Mouse (Mus musculus): Measurements from ENCODE around the gene Acsl1. TPM values are rescaled to one million over a fixed set of nuclear protein-coding genes. Genes with fewer than 3 reads are reported as not detected.

The Acsl1 gene
- polyA plus RNA-seq, 1 experiment: not detected

DNA sequence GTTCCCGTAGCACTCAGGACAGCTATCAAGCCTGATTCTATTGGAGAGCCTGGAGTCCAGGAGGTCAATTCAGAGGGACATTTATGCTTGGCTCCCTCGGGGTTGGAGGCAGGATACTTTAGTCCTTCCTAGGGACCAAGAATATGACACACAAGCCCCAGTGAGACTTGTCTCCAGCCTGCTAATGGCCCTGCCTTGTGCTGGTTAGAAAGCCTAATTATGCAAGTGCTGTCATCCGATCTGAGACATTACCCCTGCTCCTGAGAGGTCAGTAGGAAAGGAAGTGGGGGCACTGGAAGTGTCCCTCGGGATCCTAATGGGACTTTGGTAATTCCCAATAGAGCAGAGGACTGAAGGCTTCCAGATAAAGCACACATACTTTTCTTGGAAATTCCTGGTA lies 59.7 kb downstream of the Acsl1 start:
- Histone ChIP-seq H3K27ac (ENCODE audit: insufficient read depth, low read depth, low read length) (no peak overlapping the region), H3K4me1 (ENCODE audit: control insufficient read depth, insufficient read depth, low read length) (no peaks in the 10 kb centered on the region), H3K4me3 (ENCODE audit: insufficient read depth, low read depth, low read length) (no peak overlapping the region)
- TF ChIP-seq POLR2A (IDR thresholded peaks at IDR 0.05; ENCODE audit: insufficient read depth, low read depth, low read length): no peak
- no peak for TF ChIP-seq CTCF (IDR thresholded peaks at IDR 0.05; ENCODE audit: insufficient read depth, low read depth, low read length)
- WGBS: 64% methylated on average over 4 of the region's 4 CpGs

DNA sequence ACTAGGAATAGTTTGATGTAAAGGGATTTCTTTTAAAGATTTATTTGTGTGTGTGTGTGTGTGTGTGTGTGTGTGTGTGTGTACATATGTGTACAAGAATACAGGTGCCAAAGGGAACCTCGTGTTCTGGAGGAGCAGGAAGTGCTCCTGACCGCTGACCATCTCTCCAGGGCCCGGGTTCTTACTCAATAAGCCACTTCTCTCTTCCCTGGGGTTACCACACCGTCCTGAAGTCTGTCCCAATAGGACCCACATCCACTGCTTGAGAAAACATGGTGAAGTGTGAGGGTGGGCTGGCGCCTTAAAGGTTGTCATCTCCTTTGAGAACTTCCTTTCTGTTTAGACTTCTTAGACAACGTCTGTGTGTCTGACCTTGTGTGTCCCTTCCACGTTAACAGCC lies 63.1 kb downstream of the Acsl1 start:
- no peak overlapping the region for H3K4me3 ChIP-seq (ENCODE audit: insufficient read depth, low read depth, low read length)
- TF ChIP-seq POLR2A (IDR thresholded peaks at IDR 0.05; ENCODE audit: insufficient read depth, low read depth, low read length): no peak
- TF ChIP-seq CTCF (IDR thresholded peaks at IDR 0.05; ENCODE audit: insufficient read depth, low read depth, low read length): no peak
- WGBS: 87% methylated on average over 7 of the region's 7 CpGs
- 0 out of 2 replicates have a peak, but pooled peaks cover 2% of the 10 kb centered on the region for H3K4me1 ChIP-seq (ENCODE audit: control insufficient read depth, insufficient read depth, low read length)
- no peak overlapping the region for H3K27ac ChIP-seq (ENCODE audit: insufficient read depth, low read depth, low read length)

DNA sequence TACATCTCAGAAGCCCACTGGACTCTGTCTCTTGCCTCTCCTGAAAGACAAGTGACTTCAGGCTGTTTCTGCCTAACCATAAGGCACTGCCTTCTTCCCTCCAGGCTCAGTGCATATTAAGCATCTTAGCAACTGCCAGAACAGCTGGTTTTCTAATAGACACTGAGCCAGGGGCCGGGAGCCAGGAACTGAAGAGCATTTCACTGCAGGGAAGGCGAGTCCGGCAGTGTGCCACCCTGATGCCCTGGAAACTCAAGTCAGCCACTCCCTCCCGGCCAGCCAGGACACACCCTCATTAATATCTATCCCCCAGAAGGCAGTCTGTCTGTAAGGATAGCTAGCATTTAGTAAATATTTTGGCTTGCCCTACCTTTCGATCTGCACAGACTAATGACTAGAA lies 68.9 kb downstream of the Acsl1 start:
- 19% methylated on average over 5 of the region's 5 CpGs for WGBS
- Histone ChIP-seq H3K27ac (ENCODE audit: insufficient read depth, low read depth, low read length) (no peak overlapping the region), H3K4me1 (ENCODE audit: control insufficient read depth, insufficient read depth, low read length) (0 out of 2 replicates have a peak, but pooled peaks cover 2% of the 10 kb centered on the region), H3K4me3 (ENCODE audit: insufficient read depth, low read depth, low read length) (no peak overlapping the region)
- no peak for TF ChIP-seq POLR2A (IDR thresholded peaks at IDR 0.05; ENCODE audit: insufficient read depth, low read depth, low read length)
- TF ChIP-seq CTCF (IDR thresholded peaks at IDR 0.05; ENCODE audit: insufficient read depth, low read depth, low read length): no peak

DNA sequence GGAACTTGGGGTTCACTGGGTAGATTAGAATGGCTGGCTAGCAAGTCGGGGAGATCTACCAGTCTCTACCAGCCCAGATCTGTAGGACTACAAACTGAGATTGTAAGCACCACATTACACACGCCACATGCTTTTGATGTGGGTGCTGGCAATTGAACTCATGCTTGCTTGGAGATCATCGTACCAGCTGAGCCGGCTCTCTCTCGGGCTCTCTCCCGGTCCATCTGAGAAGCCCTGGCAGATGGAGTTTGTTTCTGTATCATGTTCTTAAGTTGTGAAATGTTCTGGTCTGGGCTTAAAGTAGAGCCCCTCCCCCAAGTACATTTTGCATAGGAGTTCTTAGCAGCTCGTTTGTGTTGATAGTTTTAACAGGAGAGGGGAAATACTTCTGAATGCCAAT lies 72.4 kb downstream of the Acsl1 start:
- Histone ChIP-seq H3K27ac (ENCODE audit: insufficient read depth, low read depth, low read length) (no peak overlapping the region), H3K4me1 (ENCODE audit: control insufficient read depth, insufficient read depth, low read length) (no peaks in the 10 kb centered on the region), H3K4me3 (ENCODE audit: insufficient read depth, low read depth, low read length) (no peak overlapping the region)
- TF ChIP-seq CTCF (IDR thresholded peaks at IDR 0.05; ENCODE audit: insufficient read depth, low read depth, low read length) (no peak), POLR2A (IDR thresholded peaks at IDR 0.05; ENCODE audit: insufficient read depth, low read depth, low read length) (no peak)
- WGBS: 71% methylated on average over 7 of the region's 7 CpGs

DNA sequence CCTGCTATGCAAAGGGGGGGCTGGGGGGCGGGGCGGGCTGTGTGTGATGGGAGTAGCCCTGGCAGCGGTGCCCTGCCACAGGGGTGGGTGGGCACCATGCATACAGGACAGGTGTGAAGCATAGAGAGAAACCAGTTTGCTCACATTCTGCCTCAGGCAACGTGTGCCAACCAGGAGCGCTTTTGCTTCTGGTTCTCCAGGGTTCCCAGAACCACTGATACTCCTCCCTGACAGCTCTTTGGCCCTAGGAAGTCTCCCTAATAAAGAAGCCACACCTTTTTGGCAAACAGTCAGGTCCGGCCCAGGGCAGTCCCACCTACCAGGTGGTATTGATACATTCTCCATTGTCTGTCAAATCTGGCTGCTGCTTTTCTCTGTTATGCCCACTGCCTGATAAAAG lies 72.8 kb downstream of the Acsl1 start:
- TF ChIP-seq CTCF (IDR thresholded peaks at IDR 0.05; ENCODE audit: insufficient read depth, low read depth, low read length) (no peak), POLR2A (IDR thresholded peaks at IDR 0.05; ENCODE audit: insufficient read depth, low read depth, low read length) (no peak)
- H3K27ac ChIP-seq (ENCODE audit: insufficient read depth, low read depth, low read length): no peak overlapping the region
- no peak overlapping the region for H3K4me3 ChIP-seq (ENCODE audit: insufficient read depth, low read depth, low read length)
- no peaks in the 10 kb centered on the region for H3K4me1 ChIP-seq (ENCODE audit: control insufficient read depth, insufficient read depth, low read length)
- 66% methylated on average over 6 of the region's 6 CpGs for WGBS

DNA sequence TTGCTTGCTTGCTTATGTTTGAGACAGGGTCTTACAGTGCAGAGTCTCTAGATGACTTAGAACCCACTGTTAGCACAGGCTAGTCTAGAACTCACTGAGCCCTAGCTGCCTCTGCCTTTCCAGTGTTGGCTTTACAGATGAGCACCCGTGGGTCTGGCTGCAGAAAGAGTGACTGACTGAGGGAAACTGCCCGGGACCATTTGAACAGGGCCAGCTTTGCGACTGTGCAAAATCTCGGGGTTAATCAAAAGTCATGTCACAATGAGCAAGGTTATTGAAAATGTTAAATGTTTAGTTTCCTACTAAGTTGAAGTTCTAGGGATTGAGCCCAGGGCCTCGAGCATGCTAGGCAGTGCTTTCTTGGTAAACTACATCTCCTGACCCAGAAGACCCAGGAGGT lies 75.0 kb downstream of the Acsl1 start:
- Histone ChIP-seq H3K27ac (ENCODE audit: insufficient read depth, low read depth, low read length) (no peak overlapping the region), H3K4me1 (ENCODE audit: control insufficient read depth, insufficient read depth, low read length) (no peaks in the 10 kb centered on the region), H3K4me3 (ENCODE audit: insufficient read depth, low read depth, low read length) (no peak overlapping the region)
- TF ChIP-seq CTCF (IDR thresholded peaks at IDR 0.05; ENCODE audit: insufficient read depth, low read depth, low read length): no peak
- TF ChIP-seq POLR2A (IDR thresholded peaks at IDR 0.05; ENCODE audit: insufficient read depth, low read depth, low read length): no peak
- 77% methylated on average over 5 of the region's 5 CpGs for WGBS

DNA sequence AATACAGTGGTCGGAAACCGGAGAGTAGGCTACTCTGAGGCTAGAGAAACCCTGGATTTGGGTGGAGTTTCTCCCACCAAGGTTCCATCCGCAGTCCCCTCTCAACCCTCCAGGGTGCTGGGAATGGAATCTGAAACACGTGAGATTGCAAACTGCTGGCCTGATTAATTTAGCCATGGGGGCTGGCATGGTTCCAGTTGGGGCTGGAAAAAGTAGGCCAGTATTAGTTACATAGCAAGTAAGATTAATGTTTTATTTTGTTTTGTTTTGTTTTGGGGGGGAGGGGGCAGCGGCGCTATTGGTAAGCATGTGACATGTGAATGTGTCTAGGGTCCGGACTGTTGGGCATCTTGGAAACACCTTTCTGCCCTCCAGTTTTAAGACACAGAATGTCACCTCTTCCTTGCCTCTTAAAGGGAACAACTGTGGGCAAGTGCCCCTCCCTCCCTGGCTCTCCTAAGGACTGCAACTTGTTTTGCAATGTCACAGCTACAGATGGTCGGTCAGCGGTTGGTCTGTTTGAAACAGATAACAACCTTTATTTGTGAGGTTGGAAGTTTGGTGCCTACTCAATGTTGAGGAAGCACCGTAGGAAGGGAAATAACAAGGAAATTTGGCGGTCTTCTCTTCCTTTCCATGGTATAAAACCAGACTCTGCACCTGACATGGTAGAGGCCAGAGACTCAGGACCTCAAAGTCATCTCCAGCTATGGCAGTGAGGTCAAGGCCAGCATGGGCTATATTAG lies 75.8 kb downstream of the Acsl1 start:
- no peak overlapping the region for H3K27ac ChIP-seq (ENCODE audit: insufficient read depth, low read depth, low read length)
- H3K4me1 ChIP-seq (ENCODE audit: control insufficient read depth, insufficient read depth, low read length): no peaks in the 10 kb centered on the region
- no peak for TF ChIP-seq POLR2A (IDR thresholded peaks at IDR 0.05; ENCODE audit: insufficient read depth, low read depth, low read length)
- no peak for TF ChIP-seq CTCF (IDR thresholded peaks at IDR 0.05; ENCODE audit: insufficient read depth, low read depth, low read length)
- 73% methylated on average over 11 of the region's 11 CpGs for WGBS
- H3K4me3 ChIP-seq (ENCODE audit: insufficient read depth, low read depth, low read length): no peak overlapping the region

DNA sequence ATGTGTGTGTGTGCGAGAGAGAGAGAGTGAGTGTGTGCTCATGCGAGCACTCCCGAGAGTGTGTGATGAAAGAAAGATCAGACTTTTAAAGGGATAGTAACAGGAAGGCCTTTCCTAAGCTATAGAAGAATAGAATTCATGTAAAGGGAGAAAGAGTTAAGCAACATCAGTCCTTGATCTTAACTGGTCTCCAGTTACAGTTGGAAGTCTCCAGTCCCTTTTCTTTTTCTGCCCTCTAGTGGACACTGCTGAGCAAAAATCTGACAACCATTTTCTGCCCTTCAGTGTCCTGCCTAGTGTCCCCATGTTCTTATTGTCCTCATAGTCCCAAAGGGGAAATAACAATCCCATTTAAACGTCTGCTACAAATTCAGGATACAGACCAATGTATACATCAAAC lies 76.4 kb downstream of the Acsl1 start:
- no peak for TF ChIP-seq CTCF (IDR thresholded peaks at IDR 0.05; ENCODE audit: insufficient read depth, low read depth, low read length)
- TF ChIP-seq POLR2A (IDR thresholded peaks at IDR 0.05; ENCODE audit: insufficient read depth, low read depth, low read length): no peak
- 46% methylated on average over 4 of the region's 4 CpGs for WGBS
- H3K4me3 ChIP-seq (ENCODE audit: insufficient read depth, low read depth, low read length): no peak overlapping the region
- no peaks in the 10 kb centered on the region for H3K4me1 ChIP-seq (ENCODE audit: control insufficient read depth, insufficient read depth, low read length)
- H3K27ac ChIP-seq (ENCODE audit: insufficient read depth, low read depth, low read length): no peak overlapping the region

DNA sequence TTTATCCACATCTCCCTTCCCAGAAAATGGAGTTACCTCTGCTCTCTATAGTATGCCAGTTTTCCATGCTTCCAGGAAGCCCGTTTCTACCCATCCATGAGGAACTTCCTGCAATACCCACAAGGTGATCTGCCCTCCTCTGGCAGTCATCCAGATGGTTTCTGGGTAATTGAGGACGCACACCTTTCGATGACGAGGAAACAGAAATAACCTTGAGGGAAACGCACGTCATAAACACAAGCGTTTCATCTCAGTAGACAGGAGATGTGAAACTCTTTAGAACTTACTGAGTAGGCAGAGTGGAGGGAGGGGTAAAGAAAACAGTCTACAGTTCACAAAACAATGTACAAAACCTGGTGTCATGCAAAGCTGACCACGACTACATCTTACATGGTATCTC lies 79.2 kb downstream of the Acsl1 start:
- H3K27ac ChIP-seq (ENCODE audit: insufficient read depth, low read depth, low read length): no peak overlapping the region
- no peak overlapping the region for H3K4me3 ChIP-seq (ENCODE audit: insufficient read depth, low read depth, low read length)
- TF ChIP-seq POLR2A (IDR thresholded peaks at IDR 0.05; ENCODE audit: insufficient read depth, low read depth, low read length): no peak
- TF ChIP-seq CTCF (IDR thresholded peaks at IDR 0.05; ENCODE audit: insufficient read depth, low read depth, low read length): no peak
- no peaks in the 10 kb centered on the region for H3K4me1 ChIP-seq (ENCODE audit: control insufficient read depth, insufficient read depth, low read length)
- WGBS: 83% methylated on average over 8 of the region's 8 CpGs

Data from olfactory bulb, adult 2 months (tissue).